10 mouse cellular contexts compared by ENCODE assay signal in genomic region chr19:3586540-3586939, GRCm38 (mm10). TPM values are rescaled to one million over a fixed set of nuclear protein-coding genes. Genes with fewer than 3 reads are reported as not detected.
DNase-seq lines count a peak whose midpoint lies in the region; ATAC-seq and TF ChIP-seq lines count a peak whose summit lies in the region.
"Had no signal": no experiment of that assay in that cellular context is flagged by ENCODE, and none has a peak within 500 bp of the region (broad histone marks: within the 10 kb centered on the region; RNA-seq: fewer than 3 reads in every experiment).

No protein-coding gene starts in this region.

- peak; percentile 36; the same call in 1 of the 2 replicates for ATAC-seq in heart, postnatal 0 days (ENCODE audit: insufficient read depth, low read depth)
- ATAC-seq in inflammation-experienced regulatory T-cells, adult 6 months: no peak

- no peak for DNase-seq in heart, postnatal 0 days (ENCODE audit: low spot score)
- DNase-seq in heart, embryonic 10.5 days (ENCODE audit: low spot score): no peak
- DNase-seq in heart, postnatal 36 days: peak; percentile 46 to 59
- peak; percentile 75 for DNase-seq in liver

- H3K4me3 ChIP-seq in heart, postnatal 0 days (ENCODE audit: low read depth, low read length): no peak overlapping the region
- H3K4me3 ChIP-seq in heart, embryonic 10.5 days: no peak overlapping the region
- H3K4me3 ChIP-seq in E14TG2a.4 (replicated peaks; ENCODE audit: low read length): no peak overlapping the region
- no peak overlapping the region for H3K4me3 ChIP-seq in bone marrow macrophage, adult 2 months (ENCODE audit: insufficient read depth, low read length)
- H3K4me3 ChIP-seq in olfactory bulb, adult 2 months (ENCODE audit: insufficient read depth, low read depth, low read length): no peak overlapping the region
- H3K4me3 ChIP-seq: embryonic facial prominence, embryonic 13.5 days; limb, embryonic 15.5 days had no signal

- no peak for TF ChIP-seq EP300 in heart, postnatal 0 days (IDR thresholded peaks at IDR 0.05; ENCODE audit: low read depth)

- 30% methylated on average over 1 of the region's 1 CpGs for WGBS in heart, postnatal 0 days
- 58% methylated on average over 1 of the region's 1 CpGs for WGBS in heart, embryonic 10.5 days
- 30% methylated on average over 1 of the region's 1 CpGs for WGBS in olfactory bulb, adult 2 months

- no peak overlapping the region for H3K4me2 ChIP-seq in heart, postnatal 0 days (ENCODE audit: low read depth, low read length)
- H3K4me2 ChIP-seq: embryonic facial prominence, embryonic 13.5 days; limb, embryonic 15.5 days had no signal

- peak; percentile 76 for TF ChIP-seq CTCF in heart, postnatal 0 days (IDR thresholded peaks at IDR 0.05; ENCODE audit: low read depth)
- peak; percentile 94 for TF ChIP-seq CTCF in E14TG2a.4 (conservative IDR thresholded peaks at IDR 0.05; ENCODE audit: low read length)
- TF ChIP-seq CTCF in bone marrow macrophage, adult 2 months (IDR thresholded peaks at IDR 0.05; ENCODE audit: low read depth, low read length): peak; percentile 84
- TF ChIP-seq CTCF in olfactory bulb, adult 2 months (IDR thresholded peaks at IDR 0.05; ENCODE audit: insufficient read depth, low read depth, low read length): peak; percentile 43; the same call in 1 of the 2 replicates

- no peaks in the 10 kb centered on the region for H3K27me3 ChIP-seq in heart, postnatal 0 days (ENCODE audit: control insufficient read depth, insufficient read depth, low read length)
- no peaks in the 10 kb centered on the region for H3K27me3 ChIP-seq in heart, embryonic 10.5 days (ENCODE audit: insufficient read depth, poor library complexity, severe bottlenecking)
- H3K27me3 ChIP-seq in E14TG2a.4 (ENCODE audit: insufficient read depth, low read length): no peaks in the 10 kb centered on the region
- H3K27me3 ChIP-seq: embryonic facial prominence, embryonic 13.5 days; limb, embryonic 15.5 days had no signal

- intact Hi-C loops in heart, postnatal 36 days (cut with DNase I): no loop called here

- H3K9ac ChIP-seq in heart, postnatal 0 days (replicated peaks; ENCODE audit: low read depth, low read length): no peak overlapping the region
- H3K9ac ChIP-seq: embryonic facial prominence, embryonic 13.5 days; limb, embryonic 15.5 days had no signal

- H3K9me3 ChIP-seq in heart, postnatal 0 days (replicated peaks; ENCODE audit: control insufficient read depth, low read length): no peaks in the 10 kb centered on the region
- no peaks in the 10 kb centered on the region for H3K9me3 ChIP-seq in heart, embryonic 10.5 days
- H3K9me3 ChIP-seq in E14TG2a.4 (ENCODE audit: low read length): no peaks in the 10 kb centered on the region
- H3K9me3 ChIP-seq: embryonic facial prominence, embryonic 13.5 days; limb, embryonic 15.5 days had no signal

- TF ChIP-seq POLR2A in bone marrow macrophage, adult 2 months (IDR thresholded peaks at IDR 0.05; ENCODE audit: borderline replicate concordance, low read depth, low read length): no peak
- no peak for TF ChIP-seq POLR2A in olfactory bulb, adult 2 months (IDR thresholded peaks at IDR 0.05; ENCODE audit: insufficient read depth, low read depth, low read length)

- H3K27ac ChIP-seq in heart, postnatal 0 days (ENCODE audit: low read depth): no peak overlapping the region
- H3K27ac ChIP-seq in heart, embryonic 10.5 days: no peak overlapping the region
- no peak overlapping the region for H3K27ac ChIP-seq in bone marrow macrophage, adult 2 months (ENCODE audit: insufficient read depth, low read depth, low read length)
- no peak overlapping the region for H3K27ac ChIP-seq in olfactory bulb, adult 2 months (ENCODE audit: insufficient read depth, low read depth, low read length)
- H3K27ac ChIP-seq: embryonic facial prominence, embryonic 13.5 days; limb, embryonic 15.5 days had no signal

- peaks cover 47% of the 10 kb centered on the region for H3K36me3 ChIP-seq in heart, postnatal 0 days (replicated peaks; ENCODE audit: control insufficient read depth, insufficient read depth, low read length)
- peaks cover 67% of the 10 kb centered on the region for H3K36me3 ChIP-seq in heart, embryonic 10.5 days
- peaks cover 60% of the 10 kb centered on the region for H3K36me3 ChIP-seq in E14TG2a.4 (ENCODE audit: insufficient read depth, low read length)

- H3K4me1 ChIP-seq in heart, postnatal 0 days (ENCODE audit: control insufficient read depth, insufficient read depth): no peaks in the 10 kb centered on the region
- peaks cover 9% of the 10 kb centered on the region; the same call in 1 of the 2 replicates for H3K4me1 ChIP-seq in heart, embryonic 10.5 days
- peaks cover 17% of the 10 kb centered on the region for H3K4me1 ChIP-seq in E14TG2a.4 (replicated peaks; ENCODE audit: low read depth, low read length)
- H3K4me1 ChIP-seq in bone marrow macrophage, adult 2 months (ENCODE audit: control insufficient read depth, insufficient read depth, low read length): peaks cover 2% of the 10 kb centered on the region; the same call in 1 of the 2 replicates
- no peaks in the 10 kb centered on the region for H3K4me1 ChIP-seq in olfactory bulb, adult 2 months (ENCODE audit: control insufficient read depth, insufficient read depth, low read length)
- H3K4me1 ChIP-seq: embryonic facial prominence, embryonic 13.5 days; limb, embryonic 15.5 days had no signal

RNA-seq across cellular contexts. Expression of gene Ppp6r3, which starts 11.0 kb away (rescaled TPM):
- 58.8 and 90.6 TPM in 2 replicates for total RNA-seq in heart, postnatal 0 days (2014; rRNA removed; ENCODE audit: low replicate concordance)
- 31.1 and 32.4 TPM in 2 replicates for polyA plus RNA-seq in heart, postnatal 0 days (2015; fragmentation: Nextera tagmentation; extraction: Ambion mirVana)
- polyA plus RNA-seq in heart, embryonic 10.5 days (2016; fragmentation: Nextera tagmentation; extraction: Ambion mirVana): 63.4 and 63.5 TPM in 2 replicates
- 52.0 and 56.1 TPM in 2 replicates for polyA plus RNA-seq in bone marrow macrophage, adult 2 months (2012; ENCODE audit: insufficient read depth, insufficient read length, missing spikeins)
- total RNA-seq in heart, postnatal 36 days (2021): 10 to 100 TPM; 71.5 to 77.8 TPM
- polyA plus RNA-seq in olfactory bulb, adult 2 months (2012; ENCODE audit: insufficient read depth, insufficient read length, low replicate concordance, missing spikeins): 165 TPM in 1 of 2 replicates, not detected in the other
- polyA plus RNA-seq in inflammation-experienced regulatory T-cells, adult 6 months (2017; shearing (Covaris generic)): 10 to 100 TPM; 67.2 to 92.1 (median 71.5) TPM

Comparison
In these comparisons a context has a peak if more than half of its experiments do, and no peak if none do; other contexts are left out.
1. DNase-seq: peak in heart, postnatal 36 days (2 of 2) and liver (single experiment); none in heart, postnatal 0 days (single experiment) and heart, embryonic 10.5 days (single experiment).
2. CTCF ChIP-seq: peak in every context shown above with its lines; median percentile 94 in E14TG2a.4; 84 in bone marrow macrophage, adult 2 months; 76 in heart, postnatal 0 days; 43 in olfactory bulb, adult 2 months.